Mouse (Mus musculus): ENCODE results near the gene Grin3b. TPM values are rescaled to one million over a fixed set of nuclear protein-coding genes. Genes with fewer than 3 reads are reported as not detected.

Gene Grin3b
- polyA plus RNA-seq, 1 experiment = not detected

DNA sequence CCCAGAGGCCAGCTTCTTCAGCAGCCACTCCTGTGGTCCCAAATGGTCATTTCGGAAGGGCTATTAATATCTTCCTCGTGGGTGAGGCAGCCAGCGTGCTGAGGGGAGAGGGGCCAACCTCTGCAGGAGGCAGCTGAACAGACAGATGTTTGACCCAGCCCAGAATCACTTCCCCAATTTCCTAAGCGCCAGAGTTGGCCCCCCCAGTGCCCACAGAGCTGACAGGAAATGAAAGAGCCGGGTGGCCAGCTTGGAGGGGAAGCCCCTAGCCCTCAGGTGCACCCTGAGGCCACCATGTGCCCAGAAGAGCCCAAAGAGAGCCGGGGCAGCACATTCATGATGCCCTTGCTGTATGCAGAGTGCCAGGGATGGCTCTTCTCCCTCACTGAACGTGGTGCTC is 29.8 kb upstream of the Grin3b start:
- WGBS = 8% methylated on average over 7 of the region's 7 CpGs
- Histone ChIP-seq H3K4me1 (ENCODE audit: control insufficient read depth, insufficient read depth, low read length) (peaks cover 28% of the 10 kb centered on the region), H3K4me3 (replicated peaks; ENCODE audit: control insufficient read depth, low read depth, low read length) (no peak overlapping the region), H3K27ac (ENCODE audit: control insufficient read depth, insufficient read depth, low read depth, low read length, poor library complexity) (peak overlapping the region; percentile 43; the same call in 1 of the 2 replicates)
- TF ChIP-seq CTCF (IDR thresholded peaks at IDR 0.05; ENCODE audit: control insufficient read depth, insufficient read depth, low read length) (no peak), POLR2A (IDR thresholded peaks at IDR 0.05; ENCODE audit: borderline replicate concordance, control insufficient read depth, low read depth, low read length) (peak; percentile 30; the same call in 1 of the 2 replicates)

DNA sequence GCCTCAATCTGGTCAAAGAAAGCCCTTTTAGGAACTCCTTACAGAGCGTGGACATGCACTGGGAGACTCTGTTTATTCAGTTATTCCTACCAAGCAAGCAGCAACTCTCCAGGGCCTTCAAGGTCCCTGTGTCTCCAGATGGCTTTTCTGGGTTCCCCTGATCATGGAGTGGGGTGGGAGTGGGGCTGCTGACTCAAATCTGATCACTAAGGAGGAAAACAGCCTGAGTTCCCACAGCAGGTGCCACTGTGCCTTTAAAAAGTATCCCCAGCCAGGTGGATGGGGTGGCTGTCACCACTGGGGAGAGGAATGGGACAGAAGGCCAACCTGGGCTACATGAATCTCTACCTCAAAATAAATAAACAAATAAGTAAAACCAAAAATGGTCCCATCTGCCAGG is 27.5 kb upstream of the Grin3b start:
- Histone ChIP-seq H3K27ac (ENCODE audit: control insufficient read depth, insufficient read depth, low read depth, low read length, poor library complexity) (peak overlapping the region; percentile 43; the same call in 1 of the 2 replicates), H3K4me1 (ENCODE audit: control insufficient read depth, insufficient read depth, low read length) (peaks cover 18% of the 10 kb centered on the region), H3K4me3 (replicated peaks; ENCODE audit: control insufficient read depth, low read depth, low read length) (no peak overlapping the region)
- TF ChIP-seq CTCF (IDR thresholded peaks at IDR 0.05; ENCODE audit: control insufficient read depth, insufficient read depth, low read length) = no peak
- no peak for TF ChIP-seq POLR2A (IDR thresholded peaks at IDR 0.05; ENCODE audit: borderline replicate concordance, control insufficient read depth, low read depth, low read length)
- WGBS = 69% methylated on average over 1 of the region's 1 CpGs

DNA sequence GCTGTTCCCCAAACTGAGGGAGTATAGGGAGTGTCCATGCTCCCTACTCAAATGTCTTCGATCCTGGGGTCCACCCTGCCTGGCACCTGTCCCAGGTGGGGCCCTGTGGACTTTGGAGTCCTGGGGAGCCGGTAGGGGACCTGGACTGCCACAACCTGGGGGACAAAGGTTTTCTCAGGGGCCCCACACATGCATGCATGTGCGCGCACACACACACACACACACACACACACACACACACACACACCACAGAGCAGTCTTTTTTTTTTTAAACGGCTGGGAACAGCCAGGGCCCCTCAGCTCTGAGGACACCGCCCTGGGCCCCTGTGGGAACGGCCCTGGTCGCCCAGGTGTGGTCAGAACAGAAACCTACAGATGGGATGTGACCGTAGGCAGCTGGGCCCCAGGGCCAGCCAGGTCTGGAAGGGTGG is 27.0 kb upstream of the Grin3b start:
- H3K27ac ChIP-seq (ENCODE audit: control insufficient read depth, insufficient read depth, low read depth, low read length, poor library complexity) = peak overlapping the region; percentile 43
- TF ChIP-seq POLR2A (IDR thresholded peaks at IDR 0.05; ENCODE audit: borderline replicate concordance, control insufficient read depth, low read depth, low read length) (no peak), CTCF (IDR thresholded peaks at IDR 0.05; ENCODE audit: control insufficient read depth, insufficient read depth, low read length) (no peak)
- H3K4me3 ChIP-seq (replicated peaks; ENCODE audit: control insufficient read depth, low read depth, low read length) = no peak overlapping the region
- H3K4me1 ChIP-seq (ENCODE audit: control insufficient read depth, insufficient read depth, low read length) = peaks cover 16% of the 10 kb centered on the region
- WGBS = 72% methylated on average over 9 of the region's 9 CpGs

DNA sequence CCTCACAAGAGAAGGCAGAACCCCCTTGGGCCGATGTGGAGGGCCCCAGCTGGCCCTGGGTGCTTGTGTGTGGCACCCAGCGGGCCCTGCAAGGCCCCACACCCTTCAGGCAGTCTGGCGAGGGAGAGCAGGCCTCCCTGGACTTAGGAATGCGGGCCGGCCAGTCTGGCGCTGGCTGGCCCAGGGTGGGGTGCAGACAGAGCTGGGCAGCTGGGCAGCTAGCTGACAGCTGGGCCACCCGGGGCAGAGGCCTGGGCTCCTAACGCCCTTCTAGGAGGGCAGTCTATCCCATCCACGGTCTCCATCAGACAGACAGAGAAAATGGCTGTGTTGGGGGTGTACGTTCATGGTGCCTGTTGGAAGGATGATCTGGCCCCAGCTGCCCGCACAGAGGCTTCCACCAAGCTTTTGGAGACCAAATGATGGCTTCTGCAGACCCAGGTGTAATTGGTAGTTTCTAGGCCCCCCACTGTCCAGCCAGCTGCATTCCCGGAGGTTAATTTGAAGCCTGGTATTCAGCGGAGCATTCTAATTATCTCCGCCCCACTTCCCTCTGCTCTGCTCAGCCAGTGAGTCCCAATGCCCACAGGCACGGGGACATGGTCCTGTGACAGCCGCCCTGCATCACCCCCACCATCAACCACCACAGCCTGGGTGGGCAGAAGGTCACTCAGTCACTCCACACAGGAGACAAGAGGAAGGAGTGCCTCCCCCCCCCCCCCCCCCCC is 24.8 kb upstream of the Grin3b start:
- peaks cover 7% of the 10 kb centered on the region for H3K4me1 ChIP-seq (ENCODE audit: control insufficient read depth, insufficient read depth, low read length)
- TF ChIP-seq POLR2A (IDR thresholded peaks at IDR 0.05; ENCODE audit: borderline replicate concordance, control insufficient read depth, low read depth, low read length) (no peak), CTCF (IDR thresholded peaks at IDR 0.05; ENCODE audit: control insufficient read depth, insufficient read depth, low read length) (no peak)
- 70% methylated on average over 16 of the region's 16 CpGs for WGBS
- H3K27ac ChIP-seq (ENCODE audit: control insufficient read depth, insufficient read depth, low read depth, low read length, poor library complexity) = no peak overlapping the region
- no peak overlapping the region for H3K4me3 ChIP-seq (replicated peaks; ENCODE audit: control insufficient read depth, low read depth, low read length)

DNA sequence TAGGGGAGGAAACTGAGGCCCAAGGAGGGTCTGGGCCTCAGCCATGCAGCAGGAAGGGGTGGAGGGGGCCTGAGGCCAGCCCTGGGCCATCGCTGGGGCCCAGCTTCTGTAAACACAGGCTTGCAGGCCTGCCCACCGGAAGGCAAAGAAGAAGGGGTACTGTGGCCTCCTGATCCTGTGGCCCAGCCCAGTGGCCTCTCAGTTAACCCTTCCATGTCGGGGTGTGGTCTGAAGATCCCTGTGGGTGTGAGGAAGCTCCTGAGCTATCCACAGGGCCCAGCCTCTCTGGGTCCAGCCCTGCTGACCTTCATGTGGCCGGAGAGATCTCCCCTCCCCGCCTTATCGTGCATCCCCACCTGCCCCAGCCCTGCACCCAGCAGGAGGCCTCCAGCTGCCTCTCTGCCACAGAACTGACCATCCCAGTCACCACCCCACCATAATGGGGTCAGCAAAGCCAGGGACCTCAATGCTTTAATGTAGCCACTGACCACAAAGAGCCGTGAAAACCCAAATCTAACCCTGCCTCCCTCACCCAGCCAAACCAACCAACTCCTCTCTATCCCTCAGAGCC is 23.7 kb upstream of the Grin3b start:
- 46% methylated on average over 7 of the region's 7 CpGs for WGBS
- Histone ChIP-seq H3K4me1 (ENCODE audit: control insufficient read depth, insufficient read depth, low read length) (peaks cover 5% of the 10 kb centered on the region), H3K27ac (ENCODE audit: control insufficient read depth, insufficient read depth, low read depth, low read length, poor library complexity) (peak overlapping the region; percentile 21), H3K4me3 (replicated peaks; ENCODE audit: control insufficient read depth, low read depth, low read length) (no peak overlapping the region)
- TF ChIP-seq CTCF (IDR thresholded peaks at IDR 0.05; ENCODE audit: control insufficient read depth, insufficient read depth, low read length) = no peak
- TF ChIP-seq POLR2A (IDR thresholded peaks at IDR 0.05; ENCODE audit: borderline replicate concordance, control insufficient read depth, low read depth, low read length) = 0 out of 2 replicates have a peak, but pooled peaks have one; percentile 7

DNA sequence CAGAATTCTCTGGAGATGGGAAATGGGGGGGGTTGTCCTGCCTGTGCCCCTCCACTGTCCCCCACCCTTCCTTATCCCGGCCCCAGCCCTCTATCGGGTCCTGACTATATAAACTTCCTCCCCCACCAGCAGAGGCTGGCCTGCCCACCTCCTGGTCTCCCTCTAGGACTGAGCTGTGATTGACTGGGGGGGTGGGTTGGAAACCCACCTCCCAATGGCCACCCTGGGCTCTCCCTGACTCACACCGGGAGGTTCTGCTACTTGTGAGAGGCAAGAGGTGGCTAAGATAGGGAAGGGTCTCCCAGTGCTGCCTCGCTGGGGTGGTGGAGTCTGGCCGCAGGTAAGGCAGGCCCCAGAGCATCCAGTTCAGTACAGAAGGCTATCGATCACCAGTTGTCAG is 23.0 kb upstream of the Grin3b start:
- Histone ChIP-seq H3K4me3 (replicated peaks; ENCODE audit: control insufficient read depth, low read depth, low read length) (no peak overlapping the region), H3K4me1 (ENCODE audit: control insufficient read depth, insufficient read depth, low read length) (peaks cover 5% of the 10 kb centered on the region), H3K27ac (ENCODE audit: control insufficient read depth, insufficient read depth, low read depth, low read length, poor library complexity) (no peak overlapping the region)
- TF ChIP-seq POLR2A (IDR thresholded peaks at IDR 0.05; ENCODE audit: borderline replicate concordance, control insufficient read depth, low read depth, low read length) (no peak), CTCF (IDR thresholded peaks at IDR 0.05; ENCODE audit: control insufficient read depth, insufficient read depth, low read length) (no peak)
- WGBS = 79% methylated on average over 6 of the region's 6 CpGs

DNA sequence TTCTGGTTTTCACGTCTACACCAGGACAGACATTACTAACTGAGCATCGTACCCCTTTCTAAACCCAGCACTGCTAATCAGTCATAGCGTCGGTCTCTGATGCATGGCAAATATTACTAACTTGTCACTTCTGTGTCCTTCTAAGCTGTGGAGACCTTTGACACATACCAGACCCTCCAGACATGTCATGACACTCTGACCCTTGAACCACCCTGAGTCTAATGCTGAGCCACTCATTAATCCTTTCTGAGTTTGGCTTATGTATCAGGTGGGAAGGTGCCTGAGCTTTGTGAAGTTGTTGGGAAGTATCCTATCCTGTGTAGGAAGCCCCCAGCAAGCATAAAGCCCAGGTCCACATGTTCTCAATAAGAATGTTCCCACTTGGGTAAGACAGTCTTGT is 20.6 kb upstream of the Grin3b start:
- TF ChIP-seq CTCF (IDR thresholded peaks at IDR 0.05; ENCODE audit: control insufficient read depth, insufficient read depth, low read length) (no peak), POLR2A (IDR thresholded peaks at IDR 0.05; ENCODE audit: borderline replicate concordance, control insufficient read depth, low read depth, low read length) (no peak)
- Histone ChIP-seq H3K4me3 (replicated peaks; ENCODE audit: control insufficient read depth, low read depth, low read length) (no peak overlapping the region), H3K27ac (ENCODE audit: control insufficient read depth, insufficient read depth, low read depth, low read length, poor library complexity) (no peak overlapping the region), H3K4me1 (ENCODE audit: control insufficient read depth, insufficient read depth, low read length) (peaks cover 3% of the 10 kb centered on the region)
- 93% methylated on average over 4 of the region's 4 CpGs for WGBS

DNA sequence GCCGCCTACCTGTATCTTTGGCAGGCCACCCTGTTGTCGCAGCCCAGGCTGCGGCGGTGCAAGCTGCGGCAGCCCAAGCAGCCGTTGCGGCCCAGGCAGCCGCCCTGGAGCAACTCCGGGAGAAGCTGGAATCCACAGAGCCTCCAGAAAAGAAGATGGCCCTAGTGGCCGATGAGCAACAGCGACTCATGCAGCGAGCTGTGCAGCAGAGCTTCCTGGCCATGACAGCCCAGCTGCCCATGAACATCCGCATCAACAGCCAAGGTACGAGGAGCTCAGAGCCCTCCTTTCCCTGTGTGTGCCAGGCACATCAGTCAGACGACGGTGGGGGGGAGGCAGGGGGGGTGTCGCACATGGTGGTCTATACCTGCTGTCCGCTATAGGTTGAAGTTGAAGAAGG is 19.9 kb upstream of the Grin3b start:
- TF ChIP-seq POLR2A (IDR thresholded peaks at IDR 0.05; ENCODE audit: borderline replicate concordance, control insufficient read depth, low read depth, low read length) = no peak
- TF ChIP-seq CTCF (IDR thresholded peaks at IDR 0.05; ENCODE audit: control insufficient read depth, insufficient read depth, low read length) = no peak
- Histone ChIP-seq H3K4me3 (replicated peaks; ENCODE audit: control insufficient read depth, low read depth, low read length) (no peak overlapping the region), H3K4me1 (ENCODE audit: control insufficient read depth, insufficient read depth, low read length) (peaks cover 2% of the 10 kb centered on the region; the same call in 1 of the 2 replicates), H3K27ac (ENCODE audit: control insufficient read depth, insufficient read depth, low read depth, low read length, poor library complexity) (no peak overlapping the region)
- WGBS = 86% methylated on average over 18 of the region's 18 CpGs

All from bone marrow, adult 2 months (tissue).